8 mouse cellular contexts compared by ENCODE assay signal in the genomic region with DNA sequence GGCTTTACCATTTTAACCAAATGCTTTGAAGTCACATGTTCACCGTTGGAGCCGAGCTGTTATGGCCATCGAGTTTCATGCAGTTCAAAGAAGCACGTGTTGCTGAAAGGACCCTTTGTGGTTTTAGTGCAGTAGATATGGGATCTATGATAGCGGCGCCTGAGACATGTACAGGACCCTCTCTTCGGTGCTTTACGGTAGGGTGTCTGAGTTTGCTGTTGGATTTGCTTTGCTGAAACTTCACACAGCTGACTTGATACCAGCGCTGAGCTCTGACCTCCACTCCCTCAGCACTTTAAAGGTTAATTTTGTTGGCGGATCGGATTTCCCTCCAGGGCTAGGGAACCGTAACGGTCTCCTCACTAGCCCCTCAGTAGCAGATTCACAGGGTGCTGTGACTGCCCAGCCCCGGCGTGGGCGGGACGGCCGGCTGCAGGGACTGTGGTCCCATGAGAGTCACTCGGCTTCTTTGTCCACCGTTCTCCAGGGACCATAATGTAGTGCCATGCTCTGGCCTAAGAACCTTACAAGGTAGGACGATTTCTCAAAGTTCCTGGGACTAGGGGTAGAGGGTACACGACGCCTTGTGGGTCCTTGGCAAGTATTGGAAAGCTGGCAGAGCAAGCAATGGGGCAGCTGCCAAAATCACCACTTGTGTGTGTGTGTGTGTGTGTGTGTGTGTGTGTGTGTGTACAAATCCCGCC.
DNase-seq lines count a peak whose midpoint lies in the region; ATAC-seq lines count a peak whose summit lies in the region.

No protein-coding gene starts in this region.

- H3K36me3 ChIP-seq in embryonic facial prominence, embryonic 15.5 days, result no peaks in the 10 kb centered on the region
- H3K36me3 ChIP-seq in hindbrain, embryonic 11.5 days (ENCODE audit: control insufficient read depth, insufficient read depth, low read length), result no peaks in the 10 kb centered on the region
- H3K36me3 ChIP-seq in limb, embryonic 13.5 days, result no peaks in the 10 kb centered on the region
- no peaks in the 10 kb centered on the region for H3K36me3 ChIP-seq in midbrain, embryonic 16.5 days (ENCODE audit: control insufficient read depth, insufficient read depth, low read length)

- ATAC-seq in embryonic facial prominence, embryonic 15.5 days (ENCODE audit: insufficient number of reproducible peaks, low FRiP score, low TSS enrichment, low read depth), result peak; percentile 32; the same call in 1 of the 2 replicates
- ATAC-seq in hindbrain, embryonic 11.5 days (ENCODE audit: low FRiP score), result peak; percentile 73
- peak; percentile 74 for ATAC-seq in limb, embryonic 13.5 days (ENCODE audit: low FRiP score, low read depth)
- ATAC-seq in midbrain, embryonic 16.5 days, result peak; percentile 61

- H3K4me3 ChIP-seq in embryonic facial prominence, embryonic 15.5 days (replicated peaks), result peak overlapping the region; percentile 40
- peak overlapping the region; percentile 28 for H3K4me3 ChIP-seq in hindbrain, embryonic 11.5 days (ENCODE audit: low read depth, low read length)
- peak overlapping the region; percentile 47 for H3K4me3 ChIP-seq in limb, embryonic 13.5 days
- peak overlapping the region; percentile 15 for H3K4me3 ChIP-seq in midbrain, embryonic 16.5 days (ENCODE audit: low read depth, low read length)

- H3K4me2 ChIP-seq in embryonic facial prominence, embryonic 15.5 days (replicated peaks), result peak overlapping the region; percentile 54
- H3K4me2 ChIP-seq in hindbrain, embryonic 11.5 days (replicated peaks; ENCODE audit: low read depth, low read length), result peak overlapping the region; percentile 50
- H3K4me2 ChIP-seq in limb, embryonic 13.5 days (replicated peaks), result peak overlapping the region; percentile 82
- peak overlapping the region; percentile 36 for H3K4me2 ChIP-seq in midbrain, embryonic 16.5 days (ENCODE audit: low read length)

- peak; percentile 13 to 38 for DNase-seq in urinary bladder, postnatal 36 days (ENCODE audit: low spot score in 2 of 2)
- no peak for DNase-seq in urinary bladder, postnatal 10 days (ENCODE audit: low spot score)
- DNase-seq in hindbrain, embryonic 11.5 days (ENCODE audit: low spot score), result peak; percentile 74
- DNase-seq in frontal cortex, adult 2 months (ENCODE audit: extremely low spot score in 1 of 2, low spot score in 1 of 2), result no peak
- no peak for DNase-seq in right cerebral cortex, postnatal 36 days (ENCODE audit: low spot score in 2 of 2)

- H3K4me1 ChIP-seq in embryonic facial prominence, embryonic 15.5 days, result peaks cover 57% of the 10 kb centered on the region
- peaks cover 11% of the 10 kb centered on the region; the same call in 1 of the 2 replicates for H3K4me1 ChIP-seq in hindbrain, embryonic 11.5 days (replicated peaks; ENCODE audit: control insufficient read depth, insufficient read depth, low read length)
- H3K4me1 ChIP-seq in limb, embryonic 13.5 days, result peaks cover 61% of the 10 kb centered on the region
- H3K4me1 ChIP-seq in midbrain, embryonic 16.5 days (ENCODE audit: control insufficient read depth, insufficient read depth, low read length), result peaks cover 24% of the 10 kb centered on the region

- peaks cover 3% of the 10 kb centered on the region; the same call in 1 of the 2 replicates for H3K27me3 ChIP-seq in embryonic facial prominence, embryonic 15.5 days
- no peaks in the 10 kb centered on the region for H3K27me3 ChIP-seq in hindbrain, embryonic 11.5 days (ENCODE audit: control insufficient read depth, insufficient read depth, low read length)
- H3K27me3 ChIP-seq in limb, embryonic 13.5 days, result peaks cover 25% of the 10 kb centered on the region; the same call in 1 of the 2 replicates
- no peaks in the 10 kb centered on the region for H3K27me3 ChIP-seq in midbrain, embryonic 16.5 days (ENCODE audit: control insufficient read depth, insufficient read depth, low read depth, low read length)

- 3% methylated on average over 24 of the region's 24 CpGs for WGBS in embryonic facial prominence, embryonic 15.5 days
- 1% methylated on average over 24 of the region's 24 CpGs for WGBS in hindbrain, embryonic 11.5 days
- under 1% methylated on average over 24 of the region's 24 CpGs for WGBS in limb, embryonic 13.5 days
- WGBS in midbrain, embryonic 16.5 days, result 1% methylated on average over 24 of the region's 24 CpGs

- H3K9me3 ChIP-seq in embryonic facial prominence, embryonic 15.5 days (replicated peaks), result no peaks in the 10 kb centered on the region
- no peaks in the 10 kb centered on the region for H3K9me3 ChIP-seq in hindbrain, embryonic 11.5 days (ENCODE audit: control insufficient read depth, low read length)
- no peaks in the 10 kb centered on the region for H3K9me3 ChIP-seq in limb, embryonic 13.5 days
- H3K9me3 ChIP-seq in midbrain, embryonic 16.5 days (replicated peaks; ENCODE audit: control insufficient read depth, low read length, poor library complexity, severe bottlenecking), result no peaks in the 10 kb centered on the region

- peak overlapping the region; percentile 67 for H3K27ac ChIP-seq in embryonic facial prominence, embryonic 15.5 days (replicated peaks)
- no peak overlapping the region for H3K27ac ChIP-seq in hindbrain, embryonic 11.5 days (ENCODE audit: low read depth, low read length)
- peak overlapping the region; percentile 65; the same call in 1 of the 2 replicates for H3K27ac ChIP-seq in limb, embryonic 13.5 days
- H3K27ac ChIP-seq in midbrain, embryonic 16.5 days (ENCODE audit: low read length), result no peak overlapping the region

- H3K9ac ChIP-seq in embryonic facial prominence, embryonic 15.5 days, result no peak overlapping the region
- H3K9ac ChIP-seq in hindbrain, embryonic 11.5 days (ENCODE audit: low read depth, low read length), result no peak overlapping the region
- peak overlapping the region; percentile 55 for H3K9ac ChIP-seq in limb, embryonic 13.5 days
- no peak overlapping the region for H3K9ac ChIP-seq in midbrain, embryonic 16.5 days (ENCODE audit: low read depth, low read length)

Comparison
In these comparisons a context has a peak if more than half of its experiments do, and no peak if none do; other contexts are left out.
1. DNase-seq: peak in urinary bladder, postnatal 36 days (2 of 2) and hindbrain, embryonic 11.5 days (single experiment); none in urinary bladder, postnatal 10 days (single experiment), frontal cortex, adult 2 months (0 of 2) and right cerebral cortex, postnatal 36 days (0 of 2).
2. H3K27ac ChIP-seq: peak in embryonic facial prominence, embryonic 15.5 days (single experiment) and limb, embryonic 13.5 days (single experiment); none in hindbrain, embryonic 11.5 days (single experiment) and midbrain, embryonic 16.5 days (single experiment).
3. Peak in every context shown above with its lines, with median percentiles within 50 percentile points of each other: ATAC-seq, H3K4me2 ChIP-seq and H3K4me3 ChIP-seq.